Mouse (Mus musculus) C2C12 (cell line): ENCODE results near the gene Phf14.

Experiments
- CTCF ChIP-seq: IDR thresholded peaks from one replicate; pipeline ENCODE4 v1.5.1; 2011; ENCODE audit not compliant: control insufficient read depth, insufficient read depth, insufficient read length
- MYOD1 ChIP-seq: IDR thresholded peaks from one replicate; pipeline ENCODE4 v1.6.1; 2011; ENCODE audit warnings: low read depth; ENCODE audit not compliant: control insufficient read depth, insufficient read length

- no peak for TF ChIP-seq CTCF
- TF ChIP-seq MYOD1, result no peak
These were observed 161.7 kb downstream of the Phf14 start for GRCm38 (mm10) chr6:12069357-12069756.
